Mouse (Mus musculus): ENCODE data around the gene AC161166.1. TPM values are rescaled to one million over a fixed set of nuclear protein-coding genes. Genes with fewer than 3 reads are reported as not detected.
A peak's percentile ranks its signal among the peaks of the same experiment; 100 is the strongest.

The AC161166.1 gene
- polyA plus RNA-seq, 1 experiment from 2014 or later = 2.1 TPM

DNA sequence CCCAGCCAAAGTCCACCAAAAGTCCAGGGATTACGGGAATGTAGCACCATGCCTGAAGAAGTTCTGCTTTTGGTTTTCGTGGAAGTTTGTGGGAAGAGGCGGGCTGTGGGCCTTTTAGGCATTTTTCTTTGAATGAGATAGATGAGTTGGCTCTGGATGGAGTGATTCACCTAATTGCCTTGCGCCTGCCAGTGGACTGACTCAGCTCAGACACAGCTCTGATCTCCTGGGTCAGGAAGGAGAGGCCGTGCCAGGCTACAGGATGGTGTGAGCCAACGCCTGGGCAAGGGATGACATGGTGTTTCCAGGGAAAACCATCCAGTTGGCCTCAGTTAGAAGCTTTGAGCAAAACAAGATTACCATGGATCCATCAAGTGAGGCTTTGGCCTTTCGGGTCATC lies 41.9 kb downstream of the AC161166.1 start:
- Histone ChIP-seq H3K9ac (replicated peaks) (no peak overlapping the region), H3K4me2 (replicated peaks) (no peak overlapping the region), H3K4me3 (no peak overlapping the region), H3K36me3 (no peaks in the 10 kb centered on the region), H3K27me3 (no peaks in the 10 kb centered on the region), H3K27ac (replicated peaks) (no peak overlapping the region), H3K9me3 (no peaks in the 10 kb centered on the region; the same call in 1 of the 2 replicates), H3K4me1 (0 out of 2 replicates have a peak, but pooled peaks cover 2% of the 10 kb centered on the region)
- ATAC-seq (ENCODE audit: low FRiP score, low read depth) = no peak
- WGBS = 95% methylated on average over 7 of the region's 7 CpGs

DNA sequence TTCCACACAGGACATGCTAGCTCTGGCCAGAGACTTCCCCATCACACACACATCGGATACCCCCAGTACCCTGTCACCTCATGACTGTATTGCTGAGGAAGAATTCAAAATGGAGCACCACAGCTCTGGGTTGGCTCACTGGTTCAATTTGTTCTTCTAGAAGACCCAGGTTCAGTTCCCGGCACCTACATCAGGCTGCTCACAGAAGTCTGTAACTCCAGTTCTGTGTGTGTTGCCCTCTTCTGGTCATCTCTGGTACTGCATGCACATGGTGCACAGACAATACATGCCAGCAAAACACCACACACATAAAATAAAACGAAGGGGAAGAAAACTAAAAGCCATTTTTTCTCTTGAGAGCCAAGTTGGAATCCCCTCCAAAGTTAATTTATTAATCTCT lies 43.1 kb downstream of the AC161166.1 start:
- no peak for ATAC-seq (ENCODE audit: low FRiP score, low read depth)
- H3K9ac ChIP-seq (replicated peaks) = no peak overlapping the region
- no peak overlapping the region for H3K4me3 ChIP-seq
- no peaks in the 10 kb centered on the region for H3K36me3 ChIP-seq
- no peak overlapping the region for H3K27ac ChIP-seq (replicated peaks)
- H3K9me3 ChIP-seq = no peaks in the 10 kb centered on the region; the same call in 1 of the 2 replicates
- WGBS = 82% methylated on average over 3 of the region's 3 CpGs
- H3K27me3 ChIP-seq = no peaks in the 10 kb centered on the region
- H3K4me2 ChIP-seq (replicated peaks) = no peak overlapping the region
- no peaks in the 10 kb centered on the region for H3K4me1 ChIP-seq

DNA sequence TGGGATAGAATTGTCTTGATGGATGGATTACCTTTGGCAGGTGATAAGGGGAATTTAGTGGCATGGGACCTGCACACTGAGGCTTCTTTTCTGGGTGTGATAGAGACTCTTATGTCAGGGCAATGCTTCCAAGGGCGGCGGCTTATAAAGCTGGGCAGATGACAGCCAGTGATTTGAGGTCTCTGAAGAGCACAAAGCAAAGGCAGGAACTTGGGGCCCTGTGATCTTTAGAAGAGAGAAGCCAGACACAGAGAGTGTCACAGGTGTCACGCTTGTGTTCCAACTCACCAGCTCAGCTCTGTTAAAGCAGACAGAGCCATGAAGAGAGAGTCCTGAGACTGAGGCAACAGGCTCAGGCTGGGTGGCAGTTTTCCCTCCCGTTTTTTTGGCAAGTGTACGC lies 44.4 kb downstream of the AC161166.1 start:
- Histone ChIP-seq H3K4me1 (peaks cover 3% of the 10 kb centered on the region; the same call in 1 of the 2 replicates), H3K4me2 (replicated peaks) (no peak overlapping the region), H3K4me3 (no peak overlapping the region), H3K9ac (replicated peaks) (no peak overlapping the region), H3K27me3 (peaks cover 4% of the 10 kb centered on the region), H3K9me3 (no peaks in the 10 kb centered on the region; the same call in 1 of the 2 replicates), H3K36me3 (no peaks in the 10 kb centered on the region), H3K27ac (replicated peaks) (no peak overlapping the region)
- no peak for ATAC-seq (ENCODE audit: low FRiP score, low read depth)
- 83% methylated on average over 5 of the region's 5 CpGs for WGBS

DNA sequence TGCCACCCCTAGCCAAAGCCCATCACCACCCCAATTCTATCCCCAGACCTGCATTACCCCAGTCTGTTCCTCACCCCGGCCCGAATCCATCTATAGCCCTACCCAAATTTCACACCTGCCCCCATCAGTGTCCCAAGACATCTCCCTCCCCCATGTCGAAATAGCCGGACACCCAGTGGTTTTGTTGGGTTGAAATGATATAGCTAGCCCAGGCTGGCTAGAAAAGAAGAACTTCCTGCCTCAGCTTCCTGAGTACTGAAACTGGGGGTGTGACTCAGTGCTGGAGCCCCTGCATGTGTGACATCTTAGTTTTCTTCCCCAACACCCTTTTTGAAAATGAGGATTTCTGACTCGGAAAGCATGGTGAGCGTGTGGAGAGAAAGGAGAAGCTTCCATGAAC lies 45.4 kb downstream of the AC161166.1 start:
- H3K9me3 ChIP-seq = no peaks in the 10 kb centered on the region; the same call in 1 of the 2 replicates
- no peak for ATAC-seq (ENCODE audit: low FRiP score, low read depth)
- peaks cover 12% of the 10 kb centered on the region for H3K27me3 ChIP-seq
- no peak overlapping the region for H3K4me3 ChIP-seq
- H3K36me3 ChIP-seq = no peaks in the 10 kb centered on the region
- H3K4me1 ChIP-seq = peaks cover 10% of the 10 kb centered on the region
- WGBS = 89% methylated on average over 6 of the region's 6 CpGs
- H3K9ac ChIP-seq (replicated peaks) = no peak overlapping the region
- H3K4me2 ChIP-seq (replicated peaks) = no peak overlapping the region
- H3K27ac ChIP-seq (replicated peaks) = no peak overlapping the region

DNA sequence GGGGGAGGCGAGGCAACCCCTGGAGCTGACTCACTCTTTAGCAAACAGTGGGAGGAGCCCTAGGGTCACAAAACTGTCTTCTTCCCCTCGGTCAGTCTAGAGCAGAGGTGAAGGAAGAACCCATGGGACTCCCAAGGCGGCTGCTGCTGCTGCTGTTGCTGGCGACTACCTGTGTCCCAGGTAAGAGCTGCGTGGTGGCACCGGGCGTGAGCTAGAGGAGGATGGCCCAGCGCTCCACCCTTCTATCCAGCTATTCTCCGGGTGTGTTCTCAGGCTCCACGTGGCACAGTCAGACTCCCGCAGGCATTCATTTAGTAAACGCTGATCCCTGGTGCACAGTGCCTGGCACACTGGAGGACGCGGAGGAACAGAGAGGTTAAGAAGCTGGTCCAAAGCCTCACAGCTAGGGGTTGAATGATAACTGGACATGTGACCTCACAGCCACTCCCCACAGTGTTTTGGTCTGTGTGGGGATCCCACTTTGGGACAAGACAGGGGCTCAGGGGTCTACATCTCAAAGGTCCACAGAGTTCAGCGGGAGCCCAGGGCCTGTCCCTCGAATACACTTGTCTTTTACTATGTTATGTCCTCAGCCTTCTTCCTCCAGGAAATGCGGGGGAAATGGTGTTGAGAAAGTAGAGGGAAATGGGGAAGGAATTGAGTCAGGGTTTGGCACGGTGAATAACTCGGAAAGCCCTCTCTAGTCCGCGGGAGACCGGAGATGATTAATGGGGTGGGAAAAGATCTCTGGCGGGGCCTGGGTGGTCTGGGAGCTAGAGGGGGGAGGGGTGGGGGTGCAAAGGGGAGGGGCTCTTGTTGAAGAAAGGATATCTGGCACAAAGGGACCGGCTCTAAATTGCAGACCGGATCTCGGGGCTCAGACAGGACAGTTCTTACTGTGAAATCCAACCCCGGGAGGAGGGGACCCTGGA lies 49.6 kb downstream of the AC161166.1 start, which contains the start of gene Plaur:
Gene Plaur, plus strand, starts transcription at position 97 of the 932 bp plus-strand sequence.
- no peak within 1 kb of the TSS for H3K9ac ChIP-seq (replicated peaks)
- no peaks in the 10 kb centered on the region for H3K36me3 ChIP-seq
- H3K9me3 ChIP-seq = no peaks in the 10 kb centered on the region
- no peak for ATAC-seq (ENCODE audit: low FRiP score, low read depth)
- peaks cover 10% of the 10 kb centered on the region for H3K4me1 ChIP-seq
- 14% methylated on average over 26 of the region's 27 CpGs for WGBS
- no peak within 1 kb of the TSS for H3K27ac ChIP-seq (replicated peaks)
- H3K4me3 ChIP-seq = peak within 1 kb of the TSS; percentile 1; the same call in 1 of the 2 replicates
- peaks cover 23% of the 10 kb centered on the region for H3K27me3 ChIP-seq
- H3K4me2 ChIP-seq (replicated peaks) = peak within 1 kb of the TSS; percentile 21; the same call in 1 of the 2 replicates

DNA sequence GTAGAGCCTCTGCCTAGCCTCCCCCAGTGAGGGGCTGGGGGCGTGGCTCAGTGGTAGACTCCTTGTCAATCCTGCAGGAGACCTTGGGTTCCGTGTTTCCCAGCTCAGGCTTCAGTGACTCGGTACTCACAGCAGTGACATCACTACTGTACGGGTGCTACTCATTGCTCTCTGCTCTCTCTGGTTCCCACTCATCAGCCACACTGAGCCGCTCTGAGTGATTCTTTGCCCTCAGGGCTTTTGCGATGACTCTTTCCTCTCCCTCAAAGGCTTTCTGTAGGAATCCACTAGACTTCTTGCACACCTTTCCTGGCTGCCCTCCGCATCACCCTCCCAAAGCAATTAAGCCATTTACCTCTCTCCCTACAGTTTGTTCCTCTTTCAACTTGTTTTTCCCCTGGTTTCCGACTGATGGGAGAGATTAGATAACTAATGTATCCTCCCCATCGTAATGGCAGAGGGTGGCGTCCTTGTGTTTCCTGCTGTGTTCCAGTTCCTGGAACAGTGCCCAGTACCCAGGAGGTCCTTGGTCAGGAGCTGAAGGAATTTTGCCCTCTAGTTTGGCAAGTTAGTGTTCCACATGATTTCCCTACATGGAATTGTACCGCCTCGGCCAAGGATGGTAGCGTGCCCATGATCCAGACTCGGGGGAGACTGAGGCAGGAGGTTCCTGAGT lies 50.7 kb downstream of the AC161166.1 start:
- Histone ChIP-seq H3K36me3 (no peaks in the 10 kb centered on the region), H3K27ac (replicated peaks) (no peak overlapping the region), H3K9me3 (no peaks in the 10 kb centered on the region), H3K4me1 (peaks cover 10% of the 10 kb centered on the region), H3K9ac (replicated peaks) (no peak overlapping the region), H3K4me3 (no peak overlapping the region), H3K4me2 (replicated peaks) (no peak overlapping the region), H3K27me3 (peaks cover 23% of the 10 kb centered on the region)
- 76% methylated on average over 14 of the region's 14 CpGs for WGBS
- no peak for ATAC-seq (ENCODE audit: low FRiP score, low read depth)

Other genes starting within 250 kb of the AC161166.1 start
- 7.1 and 7.7 TPM in 2 replicates for gene Zfp93, start 242.0 kb downstream of the AC161166.1 start, polyA plus RNA-seq (2016; fragmentation: Nextera tagmentation; extraction: Ambion mirVana)
- gene Zfp61, start 211.2 kb downstream of the AC161166.1 start, polyA plus RNA-seq (2016; fragmentation: Nextera tagmentation; extraction: Ambion mirVana) = 45.1 and 45.4 TPM in 2 replicates
- gene Zfp94, start 195.8 kb downstream of the AC161166.1 start, polyA plus RNA-seq (2016; fragmentation: Nextera tagmentation; extraction: Ambion mirVana) = 16.6 and 18.1 TPM in 2 replicates
- gene Tescl, start 178.5 kb downstream of the AC161166.1 start, polyA plus RNA-seq (2016; fragmentation: Nextera tagmentation; extraction: Ambion mirVana) = not detected in 2 replicates
- gene Lypd5, start 163.3 kb downstream of the AC161166.1 start, polyA plus RNA-seq (2016; fragmentation: Nextera tagmentation; extraction: Ambion mirVana) = not detected in 2 replicates
- gene Kcnn4, start 142.2 kb downstream of the AC161166.1 start, polyA plus RNA-seq (2016; fragmentation: Nextera tagmentation; extraction: Ambion mirVana) = 1.1 and 1.8 TPM in 2 replicates
- gene Smg9, start 112.8 kb downstream of the AC161166.1 start, polyA plus RNA-seq (2016; fragmentation: Nextera tagmentation; extraction: Ambion mirVana) = 30.9 and 32.4 TPM in 2 replicates
- gene Irgc1, start 60.2 kb downstream of the AC161166.1 start, polyA plus RNA-seq (2016; fragmentation: Nextera tagmentation; extraction: Ambion mirVana) = not detected in 2 replicates
- gene Plaur, start 50.0 kb downstream of the AC161166.1 start, polyA plus RNA-seq (2016; fragmentation: Nextera tagmentation; extraction: Ambion mirVana) = 0.60 and 1.2 TPM in 2 replicates
- 38.8 and 43.6 TPM in 2 replicates for gene Cadm4, start 30.4 kb downstream of the AC161166.1 start, polyA plus RNA-seq (2016; fragmentation: Nextera tagmentation; extraction: Ambion mirVana)
- 163 and 178 TPM in 2 replicates for gene Zfp428, start 5.4 kb downstream of the AC161166.1 start, polyA plus RNA-seq (2016; fragmentation: Nextera tagmentation; extraction: Ambion mirVana)
- 30.4 and 31.5 TPM in 2 replicates for gene Irgq, start 18.2 kb upstream of the AC161166.1 start, polyA plus RNA-seq (2016; fragmentation: Nextera tagmentation; extraction: Ambion mirVana)
- not detected in 2 replicates for gene Pinlyp, start 33.7 kb upstream of the AC161166.1 start, polyA plus RNA-seq (2016; fragmentation: Nextera tagmentation; extraction: Ambion mirVana)
- gene Xrcc1, start 33.8 kb upstream of the AC161166.1 start, polyA plus RNA-seq (2016; fragmentation: Nextera tagmentation; extraction: Ambion mirVana) = 89.8 and 101 TPM in 2 replicates
- 13.7 and 14.8 TPM in 2 replicates for gene Ethe1, start 75.1 kb upstream of the AC161166.1 start, polyA plus RNA-seq (2016; fragmentation: Nextera tagmentation; extraction: Ambion mirVana)
- gene Zfp575, start 75.2 kb upstream of the AC161166.1 start, polyA plus RNA-seq (2016; fragmentation: Nextera tagmentation; extraction: Ambion mirVana) = 3.1 and 3.7 TPM in 2 replicates
- not detected in 2 replicates for gene Phldb3, start 98.3 kb upstream of the AC161166.1 start, polyA plus RNA-seq (2016; fragmentation: Nextera tagmentation; extraction: Ambion mirVana)
- 0.68 and 0.73 TPM in 2 replicates for gene Lypd3, start 124.1 kb upstream of the AC161166.1 start, polyA plus RNA-seq (2016; fragmentation: Nextera tagmentation; extraction: Ambion mirVana)
- gene Tex101, start 164.2 kb upstream of the AC161166.1 start, polyA plus RNA-seq (2016; fragmentation: Nextera tagmentation; extraction: Ambion mirVana) = not detected in 2 replicates
- not detected in 2 replicates for gene BC049730, start 196.8 kb upstream of the AC161166.1 start, polyA plus RNA-seq (2016; fragmentation: Nextera tagmentation; extraction: Ambion mirVana)
- gene Gm4763, start 214.5 kb upstream of the AC161166.1 start, polyA plus RNA-seq (2016; fragmentation: Nextera tagmentation; extraction: Ambion mirVana) = not detected in 2 replicates
- not detected in 2 replicates for gene Cd177, start 247.9 kb upstream of the AC161166.1 start, polyA plus RNA-seq (2016; fragmentation: Nextera tagmentation; extraction: Ambion mirVana)

All from midbrain, embryonic 12.5 days (tissue).